Comparison of ENCODE assay signal across 8 mouse cellular contexts in genomic region chr15:77364026-77364425, GRCm38 (mm10). TPM values are rescaled to one million over a fixed set of nuclear protein-coding genes. Genes with fewer than 3 reads are reported as not detected.
DNase-seq lines count a peak whose midpoint lies in the region; ATAC-seq and TF ChIP-seq lines count a peak whose summit lies in the region.

No protein-coding gene starts in this region.

- TF ChIP-seq EP300 in MEL (IDR thresholded peaks at IDR 0.05; ENCODE audit: low read depth in 1 of 2, low read length in 2 of 2): no peak

- peak overlapping the region; percentile 20; the same call in 1 of the 2 replicates for H3K27ac ChIP-seq in kidney, adult 2 months (ENCODE audit: insufficient read depth, low read depth, low read length)
- H3K27ac ChIP-seq in MEL (ENCODE audit: control insufficient read depth, low read depth, low read length): no peak overlapping the region
- H3K27ac ChIP-seq in forebrain, embryonic 13.5 days: peak overlapping the region; percentile 72
- no peak overlapping the region for H3K27ac ChIP-seq in limb, embryonic 14.5 days (replicated peaks; ENCODE audit: low read depth, low read length)

- peak; percentile 69 for DNase-seq in kidney, adult 2 months
- no peak for DNase-seq in kidney, adult 11 months
- peak; percentile 34 for DNase-seq in MEL (ENCODE audit: low read depth, low spot score)
- DNase-seq in limb, embryonic 14.5 days (ENCODE audit: low spot score): peak; percentile 30
- DNase-seq in cerebellum, postnatal 14 days: no peak
- no peak for DNase-seq in kidney, postnatal 4 days

- no peaks in the 10 kb centered on the region for H3K79me2 ChIP-seq in MEL (ENCODE audit: control insufficient read depth, insufficient read depth, low read length, poor library complexity)

- H3K9me3 ChIP-seq in MEL (replicated peaks; ENCODE audit: insufficient read depth, low read length): no peaks in the 10 kb centered on the region
- H3K9me3 ChIP-seq in forebrain, embryonic 13.5 days (replicated peaks): no peaks in the 10 kb centered on the region
- no peaks in the 10 kb centered on the region for H3K9me3 ChIP-seq in limb, embryonic 14.5 days (ENCODE audit: control insufficient read depth, low read length)

- no peak for TF ChIP-seq RAD21 in MEL (IDR thresholded peaks at IDR 0.05; ENCODE audit: low read depth, low read length)

- 45% methylated on average over 3 of the region's 3 CpGs for WGBS in kidney, adult 2 months
- 73% methylated on average over 3 of the region's 3 CpGs for WGBS in forebrain, embryonic 13.5 days
- 63% methylated on average over 3 of the region's 3 CpGs for WGBS in limb, embryonic 14.5 days

- no peak overlapping the region for H3K9ac ChIP-seq in MEL (ENCODE audit: control insufficient read depth, low read depth, low read length, poor library complexity, severe bottlenecking)
- H3K9ac ChIP-seq in forebrain, embryonic 13.5 days: no peak overlapping the region
- no peak overlapping the region for H3K9ac ChIP-seq in limb, embryonic 14.5 days (ENCODE audit: low read depth, low read length, severe bottlenecking)

- no peak for TF ChIP-seq CTCF in kidney, adult 2 months (conservative IDR thresholded peaks at IDR 0.05; ENCODE audit: insufficient read depth, insufficient read length, low read depth, low read length)
- TF ChIP-seq CTCF in MEL (IDR thresholded peaks at IDR 0.05 in 2 of 3, conservative IDR thresholded peaks at IDR 0.05 in 1 of 3; ENCODE audit: control insufficient read depth in 1 of 3, insufficient read depth in 1 of 3, low read depth in 2 of 3, low read length in 3 of 3, poor library complexity in 1 of 3, severe bottlenecking in 1 of 3): no peak

- H3K36me3 ChIP-seq in kidney, adult 2 months (ENCODE audit: control insufficient read depth, insufficient read depth, low read length): no peaks in the 10 kb centered on the region
- no peaks in the 10 kb centered on the region for H3K36me3 ChIP-seq in MEL (ENCODE audit: control insufficient read depth in 1 of 2, insufficient read depth in 2 of 2, low read length in 2 of 2)
- no peaks in the 10 kb centered on the region for H3K36me3 ChIP-seq in forebrain, embryonic 13.5 days (ENCODE audit: poor library complexity, severe bottlenecking)
- no peaks in the 10 kb centered on the region for H3K36me3 ChIP-seq in limb, embryonic 14.5 days (ENCODE audit: control insufficient read depth, insufficient read depth, low read length)

- H3K4me2 ChIP-seq in forebrain, embryonic 13.5 days: no peak overlapping the region
- H3K4me2 ChIP-seq in limb, embryonic 14.5 days (replicated peaks; ENCODE audit: low read depth, low read length, severe bottlenecking): no peak overlapping the region

- no peak overlapping the region for H3K4me3 ChIP-seq in kidney, adult 2 months (ENCODE audit: insufficient read depth, low read depth, low read length)
- H3K4me3 ChIP-seq in MEL (ENCODE audit: control insufficient read depth in 1 of 2, insufficient read depth in 1 of 2, low read depth in 2 of 2, low read length in 2 of 2): no peak overlapping the region
- no peak overlapping the region for H3K4me3 ChIP-seq in forebrain, embryonic 13.5 days
- H3K4me3 ChIP-seq in limb, embryonic 14.5 days (replicated peaks; ENCODE audit: low read length): no peak overlapping the region

- no peaks in the 10 kb centered on the region for H3K27me3 ChIP-seq in kidney, adult 2 months (replicated peaks; ENCODE audit: control insufficient read depth, insufficient read depth, low read length)
- H3K27me3 ChIP-seq in MEL (ENCODE audit: control insufficient read depth in 1 of 2, insufficient read depth in 2 of 2, low read length in 2 of 2): no peaks in the 10 kb centered on the region
- no peaks in the 10 kb centered on the region for H3K27me3 ChIP-seq in forebrain, embryonic 13.5 days
- H3K27me3 ChIP-seq in limb, embryonic 14.5 days (ENCODE audit: control insufficient read depth, insufficient read depth, low read length): no peaks in the 10 kb centered on the region

- ATAC-seq in forebrain, embryonic 13.5 days: no peak
- no peak for ATAC-seq in limb, embryonic 14.5 days (ENCODE audit: low FRiP score, low read depth)
- ATAC-seq in megakaryocyte progenitor cell, adult 5-6 weeks (replicated peaks; ENCODE audit: poor library complexity): no peak

- TF ChIP-seq POLR2A in kidney, adult 2 months (IDR thresholded peaks at IDR 0.05; ENCODE audit: low read depth, low read length): no peak
- TF ChIP-seq POLR2A in MEL (IDR thresholded peaks at IDR 0.05; ENCODE audit: control insufficient read depth in 1 of 2, insufficient read depth in 1 of 2, low read depth in 1 of 2, low read length in 2 of 2, poor library complexity in 1 of 2): no peak
- TF ChIP-seq POLR2A in limb, embryonic 14.5 days (IDR thresholded peaks at IDR 0.05; ENCODE audit: borderline replicate concordance, extremely low read depth, insufficient read depth, insufficient read length): no peak

- no peaks in the 10 kb centered on the region; the same call in 1 of the 2 replicates for H3K4me1 ChIP-seq in kidney, adult 2 months (ENCODE audit: control insufficient read depth, insufficient read depth, low read length)
- H3K4me1 ChIP-seq in MEL (ENCODE audit: control insufficient read depth in 1 of 2, insufficient read depth in 2 of 2, low read length in 2 of 2): peaks cover 0 to 5% of the 10 kb centered on the region in 2 experiments; a peak in 1 of 4 replicates
- peaks cover 50% of the 10 kb centered on the region for H3K4me1 ChIP-seq in forebrain, embryonic 13.5 days
- H3K4me1 ChIP-seq in limb, embryonic 14.5 days (ENCODE audit: control insufficient read depth, insufficient read depth, low read length): peaks cover 49% of the 10 kb centered on the region

TF ChIP-seq in MEL, 35 proteins besides CTCF, POLR2A, EP300 and RAD21:
- TF ChIP-seq ZNF384 (IDR thresholded peaks at IDR 0.05; ENCODE audit: low read depth, low read length) (peak; percentile 8; the same call in 1 of the 2 replicates), MEF2A (IDR thresholded peaks at IDR 0.05; ENCODE audit: extremely low read depth, insufficient replicate concordance, low read depth, low read length, poor library complexity, severe bottlenecking) (no peak)

RNA-seq across cellular contexts. Expression of gene Apol7a, which starts 34.9 kb away (rescaled TPM):
- not detected in 2 replicates for polyA plus RNA-seq in kidney, adult 2 months (2012; rRNA removed)
- total RNA-seq in MEL (2012; rRNA removed): not detected in 2 replicates
- polyA plus RNA-seq in MEL (2012; ENCODE audit: insufficient read depth in 1 of 2, insufficient read length in 2 of 2, low read depth in 1 of 2, low replicate concordance in 2 of 2, missing spikeins in 1 of 2): not detected
- not detected in 2 replicates for polyA plus RNA-seq in forebrain, embryonic 13.5 days (2015; fragmentation: Nextera tagmentation; extraction: Ambion mirVana)
- 0.45 and 0.50 TPM in 2 replicates for polyA plus RNA-seq in limb, embryonic 14.5 days (2012; rRNA removed)
- 0.22 and 0.23 TPM in 2 replicates for polyA plus RNA-seq in limb, embryonic 14.5 days (2014; fragmentation: Nextera tagmentation; extraction: Ambion mirVana)
- total RNA-seq in megakaryocyte progenitor cell, adult 5-6 weeks (2015): not detected in 2 replicates
- total RNA-seq in megakaryocyte progenitor cell, adult 5-6 weeks (2017): not detected in 2 replicates

RNA-seq across cellular contexts. Expression of gene Apol9a, which starts 46.9 kb away (rescaled TPM):
- polyA plus RNA-seq in kidney, adult 2 months (2012; rRNA removed): 1.5 and 1.7 TPM in 2 replicates
- not detected in 2 replicates for total RNA-seq in MEL (2012; rRNA removed)
- not detected for polyA plus RNA-seq in MEL (2012; ENCODE audit: insufficient read depth in 1 of 2, insufficient read length in 2 of 2, low read depth in 1 of 2, low replicate concordance in 2 of 2, missing spikeins in 1 of 2)
- polyA plus RNA-seq in forebrain, embryonic 13.5 days (2015; fragmentation: Nextera tagmentation; extraction: Ambion mirVana): not detected in 2 replicates
- 0.06 and 0.35 TPM in 2 replicates for polyA plus RNA-seq in limb, embryonic 14.5 days (2012; rRNA removed)
- not detected in 2 replicates for polyA plus RNA-seq in limb, embryonic 14.5 days (2014; fragmentation: Nextera tagmentation; extraction: Ambion mirVana)
- not detected in 2 replicates for total RNA-seq in megakaryocyte progenitor cell, adult 5-6 weeks (2015)
- total RNA-seq in megakaryocyte progenitor cell, adult 5-6 weeks (2017): not detected in 2 replicates

RNA-seq across cellular contexts. Expression of gene Rbfox2, which starts 57.2 kb away (rescaled TPM):
- 18.7 and 20.3 TPM in 2 replicates for polyA plus RNA-seq in kidney, adult 2 months (2012; rRNA removed)
- total RNA-seq in MEL (2012; rRNA removed): 3.4 and 4.0 TPM in 2 replicates
- polyA plus RNA-seq in MEL (2012; ENCODE audit: insufficient read depth in 1 of 2, insufficient read length in 2 of 2, low read depth in 1 of 2, low replicate concordance in 2 of 2, missing spikeins in 1 of 2): 1 to 10 TPM in 1 of 2 experiments, not detected in 1; 6.0 TPM
- 116 and 122 TPM in 2 replicates for polyA plus RNA-seq in forebrain, embryonic 13.5 days (2015; fragmentation: Nextera tagmentation; extraction: Ambion mirVana)
- 189 and 205 TPM in 2 replicates for polyA plus RNA-seq in limb, embryonic 14.5 days (2012; rRNA removed)
- polyA plus RNA-seq in limb, embryonic 14.5 days (2014; fragmentation: Nextera tagmentation; extraction: Ambion mirVana): 94.7 and 101 TPM in 2 replicates
- 0.22 and 0.32 TPM in 2 replicates for total RNA-seq in megakaryocyte progenitor cell, adult 5-6 weeks (2015)
- total RNA-seq in megakaryocyte progenitor cell, adult 5-6 weeks (2017): 0.54 and 0.87 TPM in 2 replicates

Comparison
In these comparisons a context has a peak if more than half of its experiments do, and no peak if none do; other contexts are left out.
1. DNase-seq: peak in kidney, adult 2 months (single experiment), MEL (single experiment) and limb, embryonic 14.5 days (single experiment); none in kidney, adult 11 months (single experiment), cerebellum, postnatal 14 days (0 of 2) and kidney, postnatal 4 days (0 of 2).
2. H3K27ac ChIP-seq: peak in kidney, adult 2 months (single experiment) and forebrain, embryonic 13.5 days (single experiment); none in MEL (single experiment) and limb, embryonic 14.5 days (single experiment).